Mouse (Mus musculus) ES-Bruce4 (cell line): Measurements from ENCODE around the gene Fbxo11. TPM values are rescaled to one million over a fixed set of nuclear protein-coding genes. Genes with fewer than 3 reads are reported as not detected.

Experiments used
- H3K27ac ChIP-seq: 2 replicates; pipeline ENCODE4 v1.5.1; 2012; ENCODE audit warnings: low read length, inconsistent platforms; ENCODE audit not compliant: insufficient read depth
- H3K27me3 ChIP-seq: 2 replicates; pipeline ENCODE4 v1.6.1; 2012; ENCODE audit warnings: mild to moderate bottlenecking, low read length, inconsistent platforms; ENCODE audit not compliant: control insufficient read depth, poor library complexity, insufficient read depth, severe bottlenecking
- H3K36me3 ChIP-seq: 2 replicates; pipeline ENCODE4 v1.6.1; 2012; ENCODE audit warnings: inconsistent platforms, mild to moderate bottlenecking, low read length, moderate library complexity; ENCODE audit not compliant: control insufficient read depth, poor library complexity, insufficient read depth, severe bottlenecking
- H3K4me1 ChIP-seq: one replicate; pipeline ENCODE4 v1.8.1; 2011; ENCODE audit warnings: low read length; ENCODE audit not compliant: control insufficient read depth, insufficient read depth
- H3K4me3 ChIP-seq: 2 replicates; pipeline ENCODE4 v1.5.1; 2011; ENCODE audit warnings: low read depth, mild to moderate bottlenecking, low read length
- H3K9ac ChIP-seq: 2 replicates; pipeline ENCODE4 v1.6.1; 2012; ENCODE audit warnings: low read depth, mild to moderate bottlenecking, inconsistent platforms; ENCODE audit not compliant: poor library complexity, severe bottlenecking
- H3K9me3 ChIP-seq: replicated peaks from 2 replicates; pipeline ENCODE4 v1.6.1; 2012; ENCODE audit warnings: mild to moderate bottlenecking, low read length, inconsistent platforms; ENCODE audit not compliant: control insufficient read depth, poor library complexity, insufficient read depth, severe bottlenecking
- CTCF ChIP-seq: IDR thresholded peaks from one replicate; pipeline ENCODE4 v1.8.1; 2011; ENCODE audit warnings: low read depth, low read length
- EP300 ChIP-seq: IDR thresholded peaks from 2 replicates; pipeline ENCODE4 v1.6.1; 2011; ENCODE audit warnings: low read depth, low read length; ENCODE audit not compliant: insufficient read depth
- POLR2A ChIP-seq: IDR thresholded peaks from one replicate; pipeline ENCODE4 v1.8.1; 2011; ENCODE audit warnings: low read length; ENCODE audit not compliant: insufficient read depth
- polyA plus RNA-seq: library from polyadenylated mRNA; stranded (reverse); fragments of >200 nt; gene quantifications from 2 replicates; pipeline ENCODE4 v1.2.4, GENCODE M21; 2011; ENCODE audit warnings: low read depth; ENCODE audit not compliant: missing spikeins, insufficient read depth, insufficient read length

The Fbxo11 gene
- polyA plus RNA-seq, 1 experiment: 64.4 TPM

DNA sequence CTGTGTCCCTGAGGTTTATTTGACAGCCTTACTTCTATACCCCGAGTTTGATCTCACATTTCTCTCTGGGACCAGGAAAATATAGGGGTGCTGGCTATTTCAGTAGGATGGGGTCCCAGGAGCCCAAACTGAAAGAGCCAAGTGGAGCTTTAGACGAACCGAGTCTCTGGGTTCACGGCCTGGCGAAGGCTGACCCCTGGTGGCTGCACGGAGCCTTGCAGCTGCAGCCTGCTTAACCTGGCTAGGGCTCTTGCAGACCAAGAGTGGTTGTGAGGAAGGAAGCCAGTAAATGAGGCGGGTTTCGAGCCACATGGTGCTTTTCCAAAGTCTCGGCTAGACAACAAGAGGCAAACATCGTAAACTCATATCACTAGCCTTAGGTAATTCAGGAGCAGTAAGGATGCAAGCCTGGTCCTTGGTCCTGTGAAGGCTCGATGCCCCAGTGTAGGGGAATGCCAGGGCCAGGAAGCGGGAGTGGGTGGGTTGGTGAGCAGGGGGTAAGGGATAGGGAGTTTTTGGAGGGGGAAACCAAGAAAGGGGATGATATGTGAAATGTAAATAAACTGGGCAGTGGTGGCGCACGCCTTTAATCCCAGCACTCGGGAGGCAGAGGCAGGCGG, 116.0 kb downstream of the Fbxo11 start:
- H3K9ac ChIP-seq: no peak overlapping the region

More for the DNA sequence above, 116.0 kb downstream of the Fbxo11 start:
- Histone ChIP-seq H3K27ac (no peak overlapping the region), H3K4me1 (peaks cover 2% of the 10 kb centered on the region), H3K9me3 (peaks cover 3% of the 10 kb centered on the region; the same call in 1 of the 2 replicates), H3K4me3 (no peak overlapping the region), H3K27me3 (no peaks in the 10 kb centered on the region), H3K36me3 (no peaks in the 10 kb centered on the region)
- peak; percentile 37; the same call in 1 of the 2 replicates for TF ChIP-seq EP300
- peak; percentile 98 for TF ChIP-seq CTCF
- TF ChIP-seq POLR2A: no peak

Other genes with a start within 250 kb of the Fbxo11 start
- not detected in 2 replicates for gene Rpl36-ps4, start 144.3 kb downstream of the Fbxo11 start, polyA plus RNA-seq
- gene Msh6, start 90.2 kb downstream of the Fbxo11 start, polyA plus RNA-seq: 421 and 452 TPM in 2 replicates